Mouse (Mus musculus) kidney, embryonic 14.5 days (tissue): ENCODE data around the gene Sirt2. TPM values are rescaled to one million over a fixed set of nuclear protein-coding genes. Genes with fewer than 3 reads are reported as not detected.
A peak's percentile ranks its signal among the peaks of the same experiment; 100 is the strongest.

Experiments used
- ATAC-seq: fragments of 200-750 bp; cut with Nextera tagmentation; 2 replicates; pipeline ENCODE4 v1.8.0; 2017; ENCODE audit warnings: moderate number of reproducible peaks, mild to moderate bottlenecking, moderate TSS enrichment, moderate library complexity; ENCODE audit not compliant: low FRiP score, low TSS enrichment
- H3K27ac ChIP-seq: fragments of 300-500 bp; sonication (generic); 2 replicates; pipeline ENCODE4 v1.5.1; 2014; ENCODE audit warnings: low read depth, mild to moderate bottlenecking, low read length, moderate library complexity, mixed read lengths
- H3K27me3 ChIP-seq: fragments of 300-500 bp; sonication (generic); 2 replicates; pipeline ENCODE4 v1.6.1; 2014; ENCODE audit warnings: mild to moderate bottlenecking, low read length; ENCODE audit not compliant: control insufficient read depth, insufficient read depth
- H3K36me3 ChIP-seq: fragments of 300-500 bp; sonication (generic); 2 replicates; pipeline ENCODE4 v1.6.1; 2014; ENCODE audit warnings: low read length, mixed read lengths; ENCODE audit not compliant: control insufficient read depth, insufficient read depth
- H3K4me1 ChIP-seq: fragments of 300-500 bp; sonication (generic); 2 replicates; pipeline ENCODE4 v1.6.1; 2014; ENCODE audit warnings: low read length, mixed read lengths; ENCODE audit not compliant: control insufficient read depth, insufficient read depth
- H3K4me2 ChIP-seq: fragments of 300-500 bp; sonication (generic); replicated peaks from 2 replicates; pipeline ENCODE4 v1.6.1; 2014; ENCODE audit warnings: low read depth, mild to moderate bottlenecking, low read length
- H3K4me3 ChIP-seq: fragments of 300-500 bp; sonication (generic); 2 replicates; pipeline ENCODE4 v1.5.1; 2014; ENCODE audit warnings: mild to moderate bottlenecking, low read length
- H3K9ac ChIP-seq: fragments of 300-500 bp; sonication (generic); 2 replicates; pipeline ENCODE4 v1.6.1; 2014; ENCODE audit warnings: low read depth, mild to moderate bottlenecking, low read length, moderate library complexity
- H3K9me3 ChIP-seq: fragments of 300-500 bp; sonication (generic); 2 replicates; pipeline ENCODE4 v1.6.1; 2016; ENCODE audit warnings: low read length; ENCODE audit not compliant: control insufficient read depth
- WGBS: fragments of 180-500 bp; shearing (Covaris S2); extraction: QIAGEN DNeasy Blood & Tissue Kit; methylation state at CpG from one replicate; pipeline ENCODE4 v1.1.7; 2014; 5-methylcytosine and 5-hydroxymethylcytosine counted together
- polyA plus RNA-seq: library from polyadenylated mRNA; unstranded; fragments of >200 nt; fragmentation: Nextera tagmentation; extraction: Ambion mirVana; gene quantifications from 2 replicates; pipeline ENCODE4 v1.2.1, GENCODE M21; 2014

The Sirt2 gene
- polyA plus RNA-seq, 1 experiment from 2014 or later, result 56.7 TPM

GRCm38 (mm10) chr7:28727649-28728340 lies 38.7 kb upstream of the Sirt2 start:
- Histone ChIP-seq H3K36me3 (no peaks in the 10 kb centered on the region), H3K9me3 (peaks cover 7% of the 10 kb centered on the region; the same call in 1 of the 2 replicates), H3K4me2 (no peak overlapping the region), H3K4me1 (peaks cover under 1% of the 10 kb centered on the region; the same call in 1 of the 2 replicates), H3K27me3 (no peaks in the 10 kb centered on the region), H3K4me3 (no peak overlapping the region), H3K27ac (no peak overlapping the region), H3K9ac (no peak overlapping the region)
- ATAC-seq, result no peak
- WGBS, result 44% methylated on average over 10 of the region's 10 CpGs

- WGBS, result 2% methylated on average over 58 of the region's 58 CpGs
- Histone ChIP-seq H3K36me3 (peaks cover 13% of the 10 kb centered on the region), H3K9me3 (peaks cover 5% of the 10 kb centered on the region; the same call in 1 of the 2 replicates), H3K27ac (no peak overlapping the region), H3K4me1 (peaks cover 4% of the 10 kb centered on the region; the same call in 1 of the 2 replicates), H3K9ac (peak overlapping the region; percentile 25; the same call in 1 of the 2 replicates), H3K4me3 (peak overlapping the region; percentile 41), H3K4me2 (peak overlapping the region; percentile 77), H3K27me3 (no peaks in the 10 kb centered on the region)
- ATAC-seq, result peak; percentile 89
Measured at GRCm38 (mm10) chr7:28732341-28733142, 34.0 kb upstream of the Sirt2 start.

GRCm38 (mm10) chr7:28733211-28733610 lies 33.3 kb upstream of the Sirt2 start:
- peak; percentile 16; the same call in 1 of the 2 replicates for ATAC-seq
- 11% methylated on average over 11 of the region's 11 CpGs for WGBS
- Histone ChIP-seq H3K4me1 (peaks cover 4% of the 10 kb centered on the region; the same call in 1 of the 2 replicates), H3K4me3 (peak overlapping the region; percentile 41), H3K9me3 (peaks cover 5% of the 10 kb centered on the region; the same call in 1 of the 2 replicates), H3K36me3 (peaks cover 16% of the 10 kb centered on the region), H3K27me3 (no peaks in the 10 kb centered on the region), H3K4me2 (peak overlapping the region; percentile 77), H3K27ac (no peak overlapping the region), H3K9ac (no peak overlapping the region)

GRCm38 (mm10) chr7:28735701-28736100 lies 30.8 kb upstream of the Sirt2 start:
- peaks cover 5% of the 10 kb centered on the region for H3K4me1 ChIP-seq
- ATAC-seq, result no peak
- no peak overlapping the region for H3K9ac ChIP-seq
- H3K4me3 ChIP-seq, result no peak overlapping the region
- no peak overlapping the region for H3K27ac ChIP-seq
- H3K9me3 ChIP-seq, result peaks cover 5% of the 10 kb centered on the region; the same call in 1 of the 2 replicates
- no peak overlapping the region for H3K4me2 ChIP-seq
- 82% methylated on average over 6 of the region's 6 CpGs for WGBS
- peaks cover 36% of the 10 kb centered on the region for H3K36me3 ChIP-seq
- H3K27me3 ChIP-seq, result no peaks in the 10 kb centered on the region

- no peaks in the 10 kb centered on the region for H3K9me3 ChIP-seq
- peaks cover 10% of the 10 kb centered on the region for H3K4me1 ChIP-seq
- WGBS, result 95% methylated on average over 21 of the region's 21 CpGs
- no peaks in the 10 kb centered on the region for H3K27me3 ChIP-seq
- H3K27ac ChIP-seq, result no peak overlapping the region
- ATAC-seq, result no peak
- H3K9ac ChIP-seq, result no peak overlapping the region
- no peak overlapping the region for H3K4me2 ChIP-seq
- H3K36me3 ChIP-seq, result peaks cover 45% of the 10 kb centered on the region
- no peak overlapping the region for H3K4me3 ChIP-seq
Measured at GRCm38 (mm10) chr7:28739829-28740228, 26.7 kb upstream of the Sirt2 start.

GRCm38 (mm10) chr7:28740949-28741348 lies 25.6 kb upstream of the Sirt2 start:
- peaks cover 10% of the 10 kb centered on the region for H3K4me1 ChIP-seq
- no peaks in the 10 kb centered on the region for H3K9me3 ChIP-seq
- H3K4me2 ChIP-seq, result peak overlapping the region; percentile 54
- H3K27me3 ChIP-seq, result no peaks in the 10 kb centered on the region
- peak overlapping the region; percentile 76 for H3K4me3 ChIP-seq
- peak overlapping the region; percentile 70 for H3K9ac ChIP-seq
- H3K27ac ChIP-seq, result no peak overlapping the region
- ATAC-seq, result no peak
- WGBS, result 41% methylated on average over 9 of the region's 9 CpGs
- H3K36me3 ChIP-seq, result peaks cover 49% of the 10 kb centered on the region

- Histone ChIP-seq H3K4me2 (peak overlapping the region; percentile 54), H3K27me3 (no peaks in the 10 kb centered on the region), H3K36me3 (peaks cover 51% of the 10 kb centered on the region), H3K9ac (peak overlapping the region; percentile 70), H3K9me3 (no peaks in the 10 kb centered on the region), H3K4me3 (peak overlapping the region; percentile 76), H3K27ac (peak overlapping the region; percentile 20; the same call in 1 of the 2 replicates), H3K4me1 (peaks cover 10% of the 10 kb centered on the region)
- peak; percentile 14 for ATAC-seq
- 1% methylated on average over 13 of the region's 13 CpGs for WGBS
Measured at GRCm38 (mm10) chr7:28741368-28741708, 25.2 kb upstream of the Sirt2 start.

- Histone ChIP-seq H3K4me2 (peak within 1 kb of the TSS; percentile 61), H3K9me3 (no peaks in the 10 kb centered on the region), H3K4me3 (peak within 1 kb of the TSS; percentile 76), H3K27me3 (no peaks in the 10 kb centered on the region), H3K9ac (peak within 1 kb of the TSS; percentile 78), H3K4me1 (peaks cover 10% of the 10 kb centered on the region), H3K36me3 (peaks cover 54% of the 10 kb centered on the region), H3K27ac (peak within 1 kb of the TSS; percentile 78; the same call in 1 of the 2 replicates)
- peak; percentile 98 for ATAC-seq
- under 1% methylated on average over 39 of the region's 39 CpGs for WGBS
Measured at GRCm38 (mm10) chr7:28741709-28742438, 24.7 kb upstream of the Sirt2 start, which contains the start of the genes Mrps12 and Sars2. TSS of gene Mrps12 (minus strand) at chr7:28741820. TSS of gene Sars2 (plus strand) at chr7:28741992.
